Mouse (Mus musculus) G1E (cell line): ENCODE results near the gene Zfp605. TPM values are rescaled to one million over a fixed set of nuclear protein-coding genes. Genes with fewer than 3 reads are reported as not detected.
A peak's percentile ranks its signal among the peaks of the same experiment; 100 is the strongest.

ENCODE experiments used
- ATAC-seq: 2 replicates; pipeline ENCODE4 v1.8.0; 2016; ENCODE audit warnings: mild to moderate bottlenecking; ENCODE audit not compliant: insufficient number of reproducible peaks, poor library complexity, low FRiP score, severe bottlenecking; ENCODE audit errors: extremely low read depth
- DNase-seq: peaks from one replicate; pipeline ENCODE4 v3.0.0; 2012; ENCODE audit warnings: low spot score
- H3K27me3 ChIP-seq: 2 replicates; pipeline ENCODE4 v1.6.1; 2012; ENCODE audit warnings: mild to moderate bottlenecking, low read length, inconsistent platforms; ENCODE audit not compliant: insufficient read depth
- H3K36me3 ChIP-seq: replicated peaks from 2 replicates; pipeline ENCODE3; 2012; ENCODE audit warnings: mild to moderate bottlenecking, inconsistent platforms
- H3K4me1 ChIP-seq: 2 replicates; pipeline ENCODE4 v1.6.1; 2012; ENCODE audit warnings: low read depth, low read length, inconsistent platforms, mixed read lengths; ENCODE audit not compliant: insufficient read depth
- H3K4me3 ChIP-seq: 2 replicates; pipeline ENCODE4 v1.5.1; 2012; ENCODE audit warnings: low read depth, mild to moderate bottlenecking, inconsistent platforms, low read length, moderate library complexity, mixed read lengths
- H3K9me3 ChIP-seq: replicated peaks from 2 replicates; pipeline ENCODE4 v1.6.1; 2012; ENCODE audit warnings: inconsistent platforms
- CTCF ChIP-seq: IDR thresholded peaks from 2 replicates; pipeline ENCODE4 v1.5.1; 2012; ENCODE audit warnings: low read depth, low read length, inconsistent platforms, mixed read lengths
- GATA1 ChIP-seq: IDR thresholded peaks from 2 replicates; pipeline ENCODE4 v1.6.1; 2012; ENCODE audit warnings: borderline replicate concordance, low read length, inconsistent platforms, mixed read lengths
- GATA2 ChIP-seq: IDR thresholded peaks from 2 replicates; pipeline ENCODE4 v1.6.1; 2012; ENCODE audit warnings: low read depth, low read length, inconsistent platforms, borderline replicate concordance
- POLR2AphosphoS5 ChIP-seq: IDR thresholded peaks from 2 replicates; pipeline ENCODE4 v1.6.1; 2012; ENCODE audit warnings: low read depth, low read length, inconsistent platforms; ENCODE audit not compliant: insufficient replicate concordance
- TAL1 ChIP-seq: conservative IDR thresholded peaks from 2 replicates; pipeline ENCODE4 v1.6.1; 2012; ENCODE audit warnings: low read depth, low read length, inconsistent platforms, mixed read lengths
- polyA plus RNA-seq: library from polyadenylated mRNA; stranded (reverse); fragments of >175 nt; gene quantifications from 2 replicates; pipeline ENCODE4 v1.2.3, GENCODE M21; 2012
- total RNA-seq, 2 experiments: library from RNA; stranded (forward) in 1 of 2; stranded (reverse) in 1 of 2; fragments of 200-1000 nt in 1 of 2; fragments of >200 nt in 1 of 2; fragmentation: Nextera tagmentation in 1 of 2; gene quantifications; 2 replicates each; pipeline ENCODE4 v1.2.3; 2014 to 2017

Gene Zfp605
- total and polyA plus RNA-seq, 3 experiments: 0.24 to 12.1 (median 8.2) TPM

GRCm38 (mm10) chr5:110094847-110095213 is 15.1 kb upstream of the Zfp605 start:
- Histone ChIP-seq H3K27me3 (peaks cover under 1% of the 10 kb centered on the region; the same call in 1 of the 2 replicates), H3K9me3 (no peaks in the 10 kb centered on the region), H3K4me1 (peaks cover 22% of the 10 kb centered on the region), H3K4me3 (peak overlapping the region; percentile 73), H3K36me3 (peaks cover 3% of the 10 kb centered on the region)
- TF ChIP-seq TAL1: no peak
- TF ChIP-seq GATA1: no peak
- TF ChIP-seq GATA2: no peak
- TF ChIP-seq CTCF: no peak
- TF ChIP-seq POLR2AphosphoS5: no peak
- 0 out of 2 replicates have a peak, but pooled peaks have one; percentile 12 for ATAC-seq
- no peak for DNase-seq

- peaks cover 25% of the 10 kb centered on the region for H3K36me3 ChIP-seq
- DNase-seq (no peak), ATAC-seq (no peak)
- peaks cover 4% of the 10 kb centered on the region; the same call in 1 of the 2 replicates for H3K27me3 ChIP-seq
- no peak for TF ChIP-seq GATA1
- TF ChIP-seq CTCF: no peak
- TF ChIP-seq TAL1: no peak
- TF ChIP-seq POLR2AphosphoS5: no peak
- no peak for TF ChIP-seq GATA2
- peaks cover 36% of the 10 kb centered on the region for H3K4me1 ChIP-seq
- H3K9me3 ChIP-seq: peaks cover 27% of the 10 kb centered on the region
- H3K4me3 ChIP-seq: no peak overlapping the region
Measured at GRCm38 (mm10) chr5:110098991-110099477, 10.9 kb upstream of the Zfp605 start.

- Histone ChIP-seq H3K36me3 (peaks cover 34% of the 10 kb centered on the region), H3K4me1 (peaks cover 39% of the 10 kb centered on the region), H3K4me3 (0 out of 2 replicates have a peak within 1 kb of the TSS, but pooled peaks have one; percentile 3), H3K27me3 (peaks cover 4% of the 10 kb centered on the region; the same call in 1 of the 2 replicates), H3K9me3 (peaks cover 35% of the 10 kb centered on the region)
- DNase-seq (no peak), ATAC-seq (no peak)
- TF ChIP-seq GATA1: no peak
- TF ChIP-seq TAL1: no peak
- TF ChIP-seq POLR2AphosphoS5: no peak
Measured at GRCm38 (mm10) chr5:110099656-110100580, 10.0 kb upstream of the Zfp605 start, which contains the start of gene Plcxd1. Gene Plcxd1, plus strand, starts transcription at chr5:110099969.

- DNase-seq (no peak), ATAC-seq (no peak)
- Histone ChIP-seq H3K27me3 (peaks cover 4% of the 10 kb centered on the region; the same call in 1 of the 2 replicates), H3K4me1 (peaks cover 42% of the 10 kb centered on the region), H3K4me3 (no peak overlapping the region), H3K36me3 (peaks cover 46% of the 10 kb centered on the region), H3K9me3 (peaks cover 44% of the 10 kb centered on the region)
- TF ChIP-seq CTCF (no peak), TAL1 (no peak), GATA1 (no peak), POLR2AphosphoS5 (no peak), GATA2 (no peak)
Measured at GRCm38 (mm10) chr5:110100921-110101631, 8.8 kb upstream of the Zfp605 start.

- H3K9me3 ChIP-seq: peaks cover 52% of the 10 kb centered on the region
- H3K4me3 ChIP-seq: no peak overlapping the region
- no peak for TF ChIP-seq CTCF
- TF ChIP-seq GATA1: no peak
- TF ChIP-seq GATA2: no peak
- TF ChIP-seq TAL1: no peak
- TF ChIP-seq POLR2AphosphoS5: no peak
- DNase-seq: no peak
- H3K4me1 ChIP-seq: peaks cover 50% of the 10 kb centered on the region
- ATAC-seq: no peak
- peaks cover 53% of the 10 kb centered on the region for H3K36me3 ChIP-seq
- peaks cover 4% of the 10 kb centered on the region; the same call in 1 of the 2 replicates for H3K27me3 ChIP-seq
Measured at GRCm38 (mm10) chr5:110101716-110102347, 8.1 kb upstream of the Zfp605 start.

- ATAC-seq (no peak), DNase-seq (no peak)
- H3K4me3 ChIP-seq: no peak overlapping the region
- no peak for TF ChIP-seq POLR2AphosphoS5
- H3K27me3 ChIP-seq: peaks cover 4% of the 10 kb centered on the region; the same call in 1 of the 2 replicates
- peaks cover 52% of the 10 kb centered on the region for H3K4me1 ChIP-seq
- peaks cover 53% of the 10 kb centered on the region for H3K9me3 ChIP-seq
- peaks cover 56% of the 10 kb centered on the region for H3K36me3 ChIP-seq
Measured at GRCm38 (mm10) chr5:110102429-110102828, 7.5 kb upstream of the Zfp605 start.
